Mouse (Mus musculus): ENCODE measurements around the gene Olfr525. TPM values are rescaled to one million over a fixed set of nuclear protein-coding genes. Genes with fewer than 3 reads are reported as not detected.

Gene Olfr525
- not detected for total RNA-seq (2021)
- long read RNA-seq, experiment 1, result 0 reads
- long read RNA-seq, experiment 2, result 0 reads

GRCm38 (mm10) chr7:140320558-140320957, at the start of gene Olfr525:
TSS of gene Olfr525 (plus strand) at chr7:140320858.
- no peak for DNase-seq (ENCODE audit: low spot score in 2 of 2)

GRCm38 (mm10) chr7:140295746-140296145, 24.9 kb upstream of the Olfr525 start:
- DNase-seq (ENCODE audit: low spot score in 2 of 2), result no peak

- DNase-seq (ENCODE audit: low spot score in 2 of 2), result no peak
Measured at GRCm38 (mm10) chr7:140296876-140297275, 23.8 kb upstream of the Olfr525 start.

GRCm38 (mm10) chr7:140299416-140299815, 21.2 kb upstream of the Olfr525 start:
- DNase-seq (ENCODE audit: low spot score in 2 of 2), result no peak

- DNase-seq (ENCODE audit: low spot score in 2 of 2), result no peak
Measured at GRCm38 (mm10) chr7:140319861-140320385, 735 bp upstream of the Olfr525 start.

GRCm38 (mm10) chr7:140321135-140321534, 477 bp downstream of the Olfr525 start:
- no peak for DNase-seq (ENCODE audit: low spot score in 2 of 2)

GRCm38 (mm10) chr7:140329766-140330304, 9.2 kb downstream of the Olfr525 start:
- no peak for DNase-seq (ENCODE audit: low spot score in 2 of 2)

GRCm38 (mm10) chr7:140333717-140334116, 13.1 kb downstream of the Olfr525 start, which contains the start of gene Olfr527:
TSS of gene Olfr527 (plus strand) at chr7:140334017.
- DNase-seq (ENCODE audit: low spot score in 2 of 2), result no peak

GRCm38 (mm10) chr7:140361571-140361970, 40.9 kb downstream of the Olfr525 start, which contains the start of gene Olfr60:
TSS of gene Olfr60 (minus strand) at chr7:140361671.
- DNase-seq (ENCODE audit: low spot score in 2 of 2), result no peak

GRCm38 (mm10) chr7:140374300-140374699, 53.6 kb downstream of the Olfr525 start:
- DNase-seq (ENCODE audit: low spot score in 2 of 2), result no peak

GRCm38 (mm10) chr7:140376231-140376630, 55.6 kb downstream of the Olfr525 start, which contains the start of gene Olfr530:
TSS of gene Olfr530 (minus strand) at chr7:140376331.
- no peak for DNase-seq (ENCODE audit: low spot score in 2 of 2)

GRCm38 (mm10) chr7:140376911-140377310, 56.3 kb downstream of the Olfr525 start:
- DNase-seq (ENCODE audit: low spot score in 2 of 2), result no peak

Other genes starting within 250 kb of the Olfr525 start
- 10 to 100 TPM; 10.8 to 12.9 TPM for gene Caly, start 238.3 kb upstream of the Olfr525 start, total RNA-seq (2021)
- gene Prap1, start 227.5 kb upstream of the Olfr525 start, total RNA-seq (2021), result not detected
- gene Fuom, start 218.4 kb upstream of the Olfr525 start, total RNA-seq (2021), result 10 to 100 TPM; 65.1 to 72.4 TPM
- 10 to 100 TPM; 20.4 to 21.0 TPM for gene Paox, start 205.1 kb upstream of the Olfr525 start, total RNA-seq (2021)
- gene Echs1, start 204.4 kb upstream of the Olfr525 start, total RNA-seq (2021), result 100 to 1,000 TPM; 290 to 325 TPM
- gene Mtg1, start 183.3 kb upstream of the Olfr525 start, total RNA-seq (2021), result 10 to 100 TPM; 33.6 to 35.8 TPM
- 1 to 10 TPM; 1.7 to 2.6 TPM for gene Sprn, start 166.0 kb upstream of the Olfr525 start, total RNA-seq (2021)
- gene Olfr522, start 156.1 kb upstream of the Olfr525 start, total RNA-seq (2021), result not detected
- gene Olfr523, start 147.6 kb upstream of the Olfr525 start, total RNA-seq (2021), result not detected
- not detected for gene Olfr524, start 114.9 kb upstream of the Olfr525 start, total RNA-seq (2021)
- not detected for gene Cd163l1, start 102.6 kb upstream of the Olfr525 start, total RNA-seq (2021)
- not detected for gene 5830411N06Rik, start 73.6 kb upstream of the Olfr525 start, total RNA-seq (2021)
- gene Olfr527, start 13.2 kb downstream of the Olfr525 start, total RNA-seq (2021), result not detected
- gene Olfr60, start 40.8 kb downstream of the Olfr525 start, total RNA-seq (2021), result not detected
- not detected for gene Olfr530, start 55.5 kb downstream of the Olfr525 start, total RNA-seq (2021)
- gene Olfr531, start 82.1 kb downstream of the Olfr525 start, total RNA-seq (2021), result not detected
- gene Olfr532, start 100.8 kb downstream of the Olfr525 start, total RNA-seq (2021), result not detected
- gene Olfr533, start 142.5 kb downstream of the Olfr525 start, total RNA-seq (2021), result not detected
- gene Olfr535, start 163.4 kb downstream of the Olfr525 start, total RNA-seq (2021), result not detected
- not detected for gene Olfr536, start 186.5 kb downstream of the Olfr525 start, total RNA-seq (2021)
- not detected for gene Olfr538, start 247.0 kb downstream of the Olfr525 start, total RNA-seq (2021)